Mouse (Mus musculus): ENCODE results near the gene Acaca.

GRCm38 (mm10) chr11:84383891-84384290 is 254.4 kb downstream of the Acaca start:
- TF ChIP-seq CTCF (IDR thresholded peaks at IDR 0.05; ENCODE audit: extremely low read depth, insufficient read depth, low read length) (no peak), POLR2A (IDR thresholded peaks at IDR 0.05; ENCODE audit: extremely low read depth, insufficient read depth, low read length) (no peak)

All from cortical plate, adult 2 months (tissue).